Mouse (Mus musculus): ENCODE measurements around the gene Me1.

Gene Me1

GRCm38 (mm10) chr9:86695818-86696261 lies at the start of gene Me1:
TSS of gene Me1 (minus strand) at chr9:86695953.
- no peak for DNase-seq (ENCODE audit: low read depth, low spot score)

DNA sequence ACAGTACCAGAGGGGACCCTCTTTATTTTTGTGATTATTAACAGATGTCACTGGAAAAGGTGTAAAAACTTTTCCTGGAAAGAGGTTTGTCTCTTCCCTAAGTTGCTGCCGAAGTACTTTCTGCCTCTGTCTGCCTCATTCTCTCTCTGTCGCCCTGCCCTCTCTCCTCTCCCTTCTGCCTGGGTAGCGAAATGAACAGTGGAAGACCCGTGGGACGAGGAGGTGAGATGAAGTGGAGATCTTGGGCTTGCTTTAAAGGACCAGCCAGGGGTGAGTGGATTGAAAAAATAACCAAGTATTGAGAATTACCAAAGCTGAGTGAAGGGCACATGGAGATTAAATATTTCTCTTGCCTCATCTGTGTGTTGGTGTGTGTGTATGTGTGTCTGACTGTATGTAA lies 48.3 kb upstream of the Me1 start:
- no peak for DNase-seq (ENCODE audit: low read depth, low spot score)

DNA sequence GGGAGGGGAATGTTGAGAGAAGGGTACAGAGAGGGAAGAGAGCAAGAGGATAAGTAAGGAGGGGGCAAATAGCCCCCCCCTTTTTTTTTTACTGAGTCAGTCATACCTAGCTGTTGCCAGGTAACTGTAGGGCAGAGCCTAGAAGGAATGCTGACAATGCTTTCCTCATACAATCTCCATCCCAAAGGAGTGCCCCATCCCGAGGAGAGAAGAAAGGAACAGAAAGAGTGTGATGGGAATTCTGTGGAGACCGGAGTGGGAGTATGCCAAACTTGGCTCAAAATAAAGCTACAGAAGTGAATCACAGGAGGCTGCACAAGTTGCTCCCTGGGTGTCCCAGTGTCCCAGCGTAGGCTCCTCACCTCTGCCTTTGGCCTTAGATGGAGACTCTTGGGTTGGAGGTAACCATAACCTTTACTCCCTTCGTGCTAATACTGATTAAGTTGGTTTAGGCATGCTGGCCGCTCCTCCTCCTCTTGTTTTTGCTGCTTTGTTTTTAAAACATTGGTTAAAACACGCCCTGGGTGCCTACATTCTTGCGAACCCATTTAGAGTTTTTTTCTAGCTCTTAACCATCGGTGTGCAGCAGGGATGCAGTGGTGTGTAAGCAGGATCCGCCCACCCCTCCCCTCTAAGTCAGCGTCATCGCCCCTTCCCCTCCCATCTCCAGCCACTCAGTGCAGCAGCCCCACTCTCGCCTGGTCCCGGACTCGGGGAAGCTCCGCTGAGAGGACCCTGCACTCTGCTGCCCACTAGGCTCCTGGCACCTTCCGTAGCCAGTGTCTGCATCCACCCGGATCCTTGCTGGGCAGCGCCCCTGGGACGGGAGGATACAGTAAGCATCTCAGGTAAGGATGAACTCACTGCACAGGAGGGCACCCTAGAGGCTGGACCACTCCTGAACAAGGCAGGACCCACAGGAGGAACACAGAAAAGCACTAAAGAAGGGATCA lies 47.5 kb upstream of the Me1 start, which contains the start of gene Prss35:
TSS of gene Prss35 (plus strand) at position 691 of the 953 bp plus-strand sequence.
- DNase-seq (ENCODE audit: low read depth, low spot score): no peak

DNA sequence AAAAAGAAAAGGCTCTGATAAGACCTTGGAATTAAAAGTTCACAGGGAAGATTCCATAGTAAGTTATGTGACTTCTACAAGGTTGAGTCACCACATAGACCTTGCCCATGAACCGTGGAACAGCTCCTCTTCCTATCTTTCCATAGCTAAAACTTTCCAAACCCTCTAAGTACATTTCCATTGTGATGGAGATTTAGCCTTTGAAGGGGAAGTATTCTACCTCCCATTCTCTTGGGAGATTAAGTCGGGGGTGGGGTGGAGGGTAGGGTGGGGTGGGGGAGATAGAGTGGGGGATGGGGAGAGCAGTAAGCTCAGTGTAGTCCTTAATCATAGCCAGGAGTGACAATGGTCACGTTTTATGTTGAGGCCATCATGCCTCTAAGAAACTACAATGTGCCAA lies 44.2 kb upstream of the Me1 start:
- DNase-seq (ENCODE audit: low read depth, low spot score): no peak

- no peak for DNase-seq (ENCODE audit: low read depth, low spot score)
These were observed 43.0 kb upstream of the Me1 start for GRCm38 (mm10) chr9:86738801-86739200.

DNA sequence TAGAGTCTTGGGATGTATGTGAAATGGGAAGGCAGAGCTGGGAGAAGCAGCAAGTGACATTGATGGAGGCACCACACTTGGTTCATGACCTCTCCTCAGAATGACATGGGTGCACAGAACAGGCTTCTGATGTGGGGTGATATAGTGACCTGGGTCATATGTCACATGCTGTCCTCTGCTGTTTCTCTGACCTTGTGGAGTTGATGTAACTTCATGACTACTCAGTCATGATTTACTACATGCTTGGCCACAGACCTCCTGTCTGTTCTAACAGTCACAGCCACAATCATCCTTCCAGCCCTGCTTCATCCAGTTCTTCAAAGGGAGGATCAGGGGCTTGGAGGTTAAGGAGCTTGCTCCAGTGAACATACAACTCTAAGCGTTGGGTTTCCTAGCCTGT lies 42.3 kb upstream of the Me1 start:
- DNase-seq (ENCODE audit: low read depth, low spot score): no peak

DNA sequence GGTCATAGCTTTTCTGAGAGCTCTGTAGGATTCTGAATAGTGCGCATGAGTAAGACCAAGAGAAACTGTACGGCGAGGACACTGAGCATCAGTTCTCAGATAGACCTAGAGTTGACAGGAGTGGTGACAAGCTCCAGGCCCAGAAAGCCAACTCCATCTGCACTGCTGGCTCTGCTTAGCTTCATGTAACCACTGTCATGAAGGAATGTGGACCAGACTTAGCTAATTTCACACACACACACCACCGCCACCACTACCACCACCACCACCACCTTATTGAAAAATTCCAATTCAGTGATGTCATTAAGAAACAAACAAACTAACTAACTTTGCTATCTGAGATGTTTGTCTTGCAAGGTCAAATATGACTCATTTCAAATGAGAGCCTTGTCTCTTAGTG lies 41.2 kb upstream of the Me1 start:
- DNase-seq (ENCODE audit: low read depth, low spot score): no peak

- DNase-seq (ENCODE audit: low read depth, low spot score): no peak
These were observed 39.0 kb upstream of the Me1 start for GRCm38 (mm10) chr9:86734795-86735194.

DNA sequence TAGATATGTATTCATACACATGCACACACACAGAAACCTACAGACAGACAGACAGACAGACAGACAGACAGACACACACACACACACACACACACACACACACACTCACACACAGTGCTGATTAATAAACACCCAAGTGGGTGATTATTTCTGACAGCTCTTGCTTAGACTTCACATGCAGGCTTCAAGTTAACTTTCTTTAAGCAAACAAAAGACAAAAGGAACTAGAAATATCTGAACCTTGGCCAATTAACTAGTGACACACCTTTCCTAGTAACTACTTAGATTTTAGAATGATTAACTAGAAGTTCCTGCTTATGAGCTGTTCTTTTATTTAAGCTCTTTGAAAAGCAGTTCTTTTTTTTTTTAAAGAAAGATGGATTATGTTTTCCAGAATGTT lies 38.6 kb upstream of the Me1 start:
- no peak for DNase-seq (ENCODE audit: low read depth, low spot score)

DNA sequence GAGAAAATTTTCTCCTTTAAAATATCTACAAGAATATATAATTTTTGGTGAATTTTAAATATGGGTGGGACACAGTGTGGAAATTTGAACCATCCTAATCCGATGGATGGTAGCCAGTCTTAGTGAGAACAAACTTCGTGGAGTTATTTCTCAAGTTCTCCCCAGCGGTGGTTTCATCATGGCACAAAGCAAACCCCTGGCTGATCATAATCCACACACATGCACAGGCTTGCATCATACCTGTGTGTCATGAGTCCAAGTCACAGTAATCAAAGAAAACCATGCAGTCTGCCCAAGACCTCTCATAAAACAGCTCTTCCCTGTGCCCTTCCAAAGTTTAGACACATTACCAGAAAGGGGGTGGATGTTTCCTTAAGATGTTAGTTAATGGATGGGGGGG lies 34.1 kb upstream of the Me1 start:
- no peak for DNase-seq (ENCODE audit: low read depth, low spot score)

DNA sequence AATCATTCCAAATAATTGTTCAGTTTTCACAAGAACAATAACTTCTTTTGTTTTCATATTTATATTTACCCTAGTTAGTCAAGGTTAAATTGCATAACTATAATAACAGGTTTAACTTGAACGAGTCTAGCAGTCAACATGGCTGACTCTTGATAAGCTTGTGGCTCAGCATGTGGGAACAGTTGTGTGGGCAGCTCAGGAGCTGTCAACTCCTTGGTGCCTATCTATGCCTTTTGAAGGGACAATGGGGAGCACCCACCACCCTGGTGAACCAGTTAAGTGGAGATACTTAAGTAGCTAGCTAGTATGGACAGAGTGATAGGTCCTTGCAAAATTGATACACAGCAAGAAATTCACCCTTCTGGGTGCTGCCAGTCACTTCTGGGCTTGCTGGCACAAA lies 33.3 kb upstream of the Me1 start:
- no peak for DNase-seq (ENCODE audit: low read depth, low spot score)

- no peak for DNase-seq (ENCODE audit: low read depth, low spot score)
These were observed 32.6 kb upstream of the Me1 start for GRCm38 (mm10) chr9:86728214-86728814.

GRCm38 (mm10) chr9:86726381-86726720 lies 30.6 kb upstream of the Me1 start:
- DNase-seq (ENCODE audit: low read depth, low spot score): no peak

DNA sequence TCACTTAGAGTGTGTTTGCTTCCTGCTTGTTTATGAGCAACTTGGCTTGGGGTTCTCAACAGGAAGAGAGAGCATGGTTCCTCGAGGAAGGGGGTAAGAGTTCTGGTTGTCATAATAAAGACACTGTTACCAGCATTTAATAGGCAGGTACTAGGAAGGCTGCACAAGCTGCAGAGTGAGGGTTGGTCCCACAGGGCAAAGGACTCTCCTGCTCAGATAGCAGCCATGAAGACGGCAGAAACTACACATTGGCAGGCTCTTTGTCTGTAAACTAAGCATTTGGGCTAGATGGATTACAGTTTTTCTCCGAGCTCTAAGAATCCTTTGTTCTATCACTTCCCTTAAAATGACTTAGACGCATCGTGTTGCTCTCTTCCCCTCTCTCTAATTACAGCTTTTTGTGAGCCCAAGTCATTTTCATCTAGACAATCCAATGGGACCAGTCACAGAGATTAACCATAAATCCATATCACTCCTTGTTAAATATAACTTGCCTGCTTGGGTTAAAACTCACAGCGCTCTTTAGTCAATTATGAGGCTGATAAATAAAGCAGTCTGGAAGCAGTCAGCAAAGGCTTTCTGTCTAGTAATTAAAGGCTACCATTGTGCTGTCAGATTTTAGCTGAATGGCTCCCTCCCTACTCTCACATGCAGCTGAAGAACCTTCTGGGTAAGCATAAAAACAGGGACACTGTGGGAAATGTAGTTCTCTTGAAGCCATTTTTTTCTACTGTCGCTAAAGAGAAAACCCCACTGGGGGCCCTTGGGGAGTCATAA lies 30.0 kb upstream of the Me1 start:
- DNase-seq (ENCODE audit: low read depth, low spot score): no peak

DNA sequence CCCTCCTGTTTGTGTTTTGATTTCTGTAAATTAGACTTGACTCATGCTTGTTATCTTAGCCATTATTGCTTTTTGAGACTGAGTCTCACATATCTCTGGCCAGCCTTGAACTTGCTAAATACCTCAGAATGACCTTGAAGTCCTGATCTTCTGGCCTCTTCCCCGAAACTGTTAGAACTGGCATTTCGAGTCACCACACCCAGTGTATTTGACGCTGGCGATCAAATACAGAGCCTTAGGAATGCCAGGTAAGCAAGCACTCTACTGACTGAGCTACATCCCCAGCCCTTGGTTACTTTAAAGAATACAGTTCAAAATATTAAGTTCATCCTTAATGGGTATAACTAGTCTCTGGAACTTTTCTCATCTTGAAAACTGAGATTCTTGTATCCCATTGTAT lies 29.3 kb upstream of the Me1 start:
- DNase-seq (ENCODE audit: low read depth, low spot score): no peak

DNA sequence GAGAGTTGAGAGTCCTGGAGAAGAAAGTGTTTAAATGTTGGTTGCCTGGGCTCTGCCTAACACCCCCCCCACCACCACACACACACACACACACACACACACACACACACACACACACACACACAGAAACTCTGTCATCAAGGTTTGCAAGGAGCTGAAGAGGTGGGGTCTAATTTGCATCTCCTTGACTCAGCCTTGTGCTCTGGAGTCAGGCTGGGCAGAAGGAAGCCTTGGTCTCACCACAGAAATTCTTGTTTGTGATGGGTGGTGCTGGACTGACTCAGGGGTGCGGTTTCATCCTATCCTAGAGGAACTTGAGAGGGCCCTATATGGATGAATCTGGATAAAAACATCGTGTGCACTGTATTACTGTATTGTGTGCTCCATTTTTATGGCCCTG lies 25.0 kb upstream of the Me1 start:
- no peak for DNase-seq (ENCODE audit: low read depth, low spot score)

GRCm38 (mm10) chr9:86720227-86720626 lies 24.5 kb upstream of the Me1 start:
- no peak for DNase-seq (ENCODE audit: low read depth, low spot score)

GRCm38 (mm10) chr9:86717119-86717518 lies 21.4 kb upstream of the Me1 start:
- no peak for DNase-seq (ENCODE audit: low read depth, low spot score)

GRCm38 (mm10) chr9:86716540-86716939 lies 20.8 kb upstream of the Me1 start:
- DNase-seq (ENCODE audit: low read depth, low spot score): no peak

DNA sequence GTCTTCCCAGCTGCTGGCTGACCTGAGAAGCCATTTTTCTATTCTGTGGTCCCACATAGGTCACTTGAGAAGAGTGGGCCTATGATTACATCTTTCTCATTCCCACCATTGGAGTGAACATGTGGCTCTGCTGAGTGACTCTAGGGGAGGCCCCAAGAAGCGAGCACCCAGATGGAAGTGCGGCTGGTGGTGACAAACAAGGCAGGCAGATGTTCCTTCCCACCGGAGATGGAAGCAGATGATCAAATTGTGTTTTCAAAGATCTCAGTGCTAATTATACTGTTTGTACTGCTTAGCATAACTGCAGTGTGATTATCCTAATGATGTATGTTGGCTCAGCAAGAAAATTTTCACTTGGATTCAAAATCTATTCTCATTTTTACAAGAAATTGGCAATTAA lies 18.3 kb upstream of the Me1 start:
- DNase-seq (ENCODE audit: low read depth, low spot score): no peak

- no peak for DNase-seq (ENCODE audit: low read depth, low spot score)
These were observed 16.9 kb upstream of the Me1 start for GRCm38 (mm10) chr9:86712648-86713047.

DNA sequence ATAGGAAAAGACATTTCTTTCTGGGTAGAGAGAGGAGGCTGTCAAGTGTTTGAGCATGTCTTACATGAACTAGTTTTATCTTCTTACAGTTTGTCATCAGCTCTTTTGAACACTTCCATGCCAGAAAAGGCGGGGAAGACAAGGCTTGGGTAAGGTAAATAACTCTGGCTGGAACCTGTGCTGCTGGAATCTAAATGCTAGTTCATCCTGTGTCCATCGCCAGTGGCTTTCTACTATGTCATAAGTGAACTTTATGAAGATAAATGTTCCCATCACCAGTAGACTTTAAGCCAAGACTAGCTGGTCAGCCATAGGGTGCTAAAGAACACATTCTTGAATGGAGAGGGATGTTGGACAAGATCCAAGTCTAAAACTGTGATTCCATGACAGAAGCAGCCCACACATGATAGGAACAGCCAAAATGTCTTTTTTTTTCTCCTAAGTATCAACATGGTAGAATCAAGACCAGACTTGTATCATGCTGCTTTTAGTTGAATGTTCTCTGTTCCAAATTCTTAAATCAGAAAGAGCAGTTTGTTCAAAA lies 14.4 kb upstream of the Me1 start:
- no peak for DNase-seq (ENCODE audit: low read depth, low spot score)
